ENCODE assay signal across 23 mouse cellular contexts in the genomic region with DNA sequence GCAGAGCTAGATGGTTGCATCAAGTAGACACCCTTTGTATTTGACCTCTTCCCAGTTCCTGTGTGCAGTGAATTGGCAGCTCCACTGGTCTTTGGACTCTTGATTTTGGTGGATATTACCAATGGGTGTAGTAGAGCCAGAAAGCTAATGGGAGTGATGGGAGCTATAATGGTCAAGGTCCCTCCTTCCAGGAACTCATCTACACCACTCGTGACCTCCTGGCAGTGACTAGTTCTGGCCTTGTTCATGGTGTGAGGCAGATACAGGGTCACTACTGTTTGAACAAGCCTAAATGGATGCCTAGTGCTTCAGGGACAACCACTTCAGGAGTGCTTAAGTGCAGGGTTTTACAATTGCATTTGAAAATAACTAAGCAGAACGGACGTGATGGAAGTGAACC. TPM values are rescaled to one million over a fixed set of nuclear protein-coding genes. Genes with fewer than 3 reads are reported as not detected.
A peak's percentile ranks its signal among the peaks of the same experiment; 100 is the strongest.
DNase-seq lines count a peak whose midpoint lies in the region; ATAC-seq and TF ChIP-seq lines count a peak whose summit lies in the region.
"Had no signal": no experiment of that assay in that cellular context is flagged by ENCODE, and none has a peak within 500 bp of the region (broad histone marks: within the 10 kb centered on the region; RNA-seq: fewer than 3 reads in every experiment).

No protein-coding gene starts in this region.

- ATAC-seq in stomach, embryonic 16.5 days (ENCODE audit: insufficient read depth, low FRiP score): no peak
- ATAC-seq in stomach, postnatal 0 days (ENCODE audit: low FRiP score, low TSS enrichment): no peak
- ATAC-seq: activated CD4-positive, CD25-positive, alpha-beta regulatory T cell, adult 4 months; forebrain, embryonic 13.5 days; forebrain, embryonic 16.5 days; hindbrain, postnatal 0 days had no signal

- H3K27me3 ChIP-seq in liver, adult 2 months (ENCODE audit: control insufficient read depth, insufficient read depth, low read length): no peaks in the 10 kb centered on the region
- no peaks in the 10 kb centered on the region for H3K27me3 ChIP-seq in stomach, embryonic 16.5 days (ENCODE audit: control insufficient read depth, insufficient read depth, low read length)
- no peaks in the 10 kb centered on the region for H3K27me3 ChIP-seq in stomach, postnatal 0 days (ENCODE audit: control insufficient read depth, insufficient read depth, low read length)
- no peaks in the 10 kb centered on the region for H3K27me3 ChIP-seq in thymus, adult 2 months (ENCODE audit: control insufficient read depth, insufficient read depth, low read length)
- H3K27me3 ChIP-seq: forebrain, embryonic 13.5 days; heart, embryonic 13.5 days had no signal

- no peak for TF ChIP-seq POLR2A in liver, adult 2 months (IDR thresholded peaks at IDR 0.05; ENCODE audit: extremely low read depth, insufficient read depth, low read length)
- no peak for TF ChIP-seq POLR2A in thymus, adult 2 months (IDR thresholded peaks at IDR 0.05; ENCODE audit: control insufficient read depth, extremely low read depth, insufficient read depth, low read length, poor library complexity)

- WGBS in liver, adult 2 months: 60% methylated on average over 3 of the region's 3 CpGs
- WGBS in stomach, embryonic 16.5 days: 88% methylated on average over 3 of the region's 3 CpGs
- WGBS in stomach, postnatal 0 days: 83% methylated on average over 3 of the region's 3 CpGs
- 95% methylated on average over 3 of the region's 3 CpGs for WGBS in thymus, adult 2 months

- no peaks in the 10 kb centered on the region for H3K79me2 ChIP-seq in liver, adult 2 months (ENCODE audit: control insufficient read depth, insufficient read depth, low read length)

- H3K4me3 ChIP-seq in liver, adult 2 months (ENCODE audit: insufficient read depth, low read depth, low read length): no peak overlapping the region
- H3K4me3 ChIP-seq in stomach, embryonic 16.5 days (replicated peaks; ENCODE audit: low read length): no peak overlapping the region
- no peak overlapping the region for H3K4me3 ChIP-seq in stomach, postnatal 0 days (ENCODE audit: low read depth, low read length)
- H3K4me3 ChIP-seq in thymus, adult 2 months (ENCODE audit: control insufficient read depth, insufficient read depth, low read length): no peak overlapping the region
- H3K4me3 ChIP-seq: forebrain, embryonic 10.5 days; forebrain, embryonic 13.5 days; heart, embryonic 13.5 days had no signal

- no peak for TF ChIP-seq CTCF in liver, adult 2 months (IDR thresholded peaks at IDR 0.05; ENCODE audit: low read depth, low read length)
- TF ChIP-seq CTCF in stomach, postnatal 0 days (IDR thresholded peaks at IDR 0.05; ENCODE audit: low read depth): no peak
- no peak for TF ChIP-seq CTCF in thymus, adult 2 months (IDR thresholded peaks at IDR 0.05; ENCODE audit: borderline replicate concordance, control insufficient read depth, extremely low read depth, insufficient read depth, low read length, poor library complexity)

- no peak overlapping the region for H3K9ac ChIP-seq in liver, adult 2 months (ENCODE audit: low read depth, low read length)
- H3K9ac ChIP-seq in stomach, embryonic 16.5 days (ENCODE audit: low read length): no peak overlapping the region
- no peak overlapping the region for H3K9ac ChIP-seq in stomach, postnatal 0 days (ENCODE audit: low read length)
- H3K9ac ChIP-seq: forebrain, embryonic 13.5 days; heart, embryonic 13.5 days; hindbrain, embryonic 14.5 days had no signal

- H3K27ac ChIP-seq in liver, adult 2 months (replicated peaks; ENCODE audit: insufficient read depth, low read depth, low read length): no peak overlapping the region
- H3K27ac ChIP-seq in stomach, embryonic 16.5 days (ENCODE audit: low read length): 0 out of 2 replicates have a peak overlapping the region, but pooled peaks have one; percentile 36
- H3K27ac ChIP-seq in stomach, postnatal 0 days (replicated peaks): no peak overlapping the region
- no peak overlapping the region for H3K27ac ChIP-seq in thymus, adult 2 months (ENCODE audit: control insufficient read depth, insufficient read depth, low read length)
- H3K27ac ChIP-seq: forebrain, embryonic 10.5 days; forebrain, embryonic 13.5 days; heart, embryonic 13.5 days; hindbrain, embryonic 14.5 days; hindbrain, postnatal 0 days had no signal

- H3K4me1 ChIP-seq in liver, adult 2 months (ENCODE audit: control insufficient read depth, insufficient read depth, low read length): no peaks in the 10 kb centered on the region; the same call in 1 of the 2 replicates
- no peaks in the 10 kb centered on the region for H3K4me1 ChIP-seq in stomach, embryonic 16.5 days (ENCODE audit: control insufficient read depth, insufficient read depth, low read length)
- H3K4me1 ChIP-seq in stomach, postnatal 0 days (replicated peaks; ENCODE audit: control insufficient read depth, insufficient read depth): no peaks in the 10 kb centered on the region
- no peaks in the 10 kb centered on the region for H3K4me1 ChIP-seq in thymus, adult 2 months (replicated peaks; ENCODE audit: control insufficient read depth, insufficient read depth, low read length)
- H3K4me1 ChIP-seq: forebrain, embryonic 10.5 days; forebrain, embryonic 13.5 days had no signal

- DNase-seq in adrenal gland, adult 2 months: peak; percentile 56
- no peak for DNase-seq in adrenal gland, postnatal 10 days
- DNase-seq in liver, adult 2 months (ENCODE audit: extremely low read depth, low read depth, low spot score): peak; percentile 54
- DNase-seq in liver: no peak
- DNase-seq in stomach, postnatal 0 days (ENCODE audit: low spot score): no peak
- no peak for DNase-seq in thymus, adult 2 months
- DNase-seq in kidney, postnatal 14 days: no peak
- DNase-seq: cerebellum, adult 18-20 months; cerebellum, adult 9-10 months; cerebellum, postnatal 14 days; gastrocnemius, postnatal 10 days; gastrocnemius, postnatal 36 days; heart, adult 18-20 months; heart, postnatal 14 days; heart, postnatal 4 days had no signal

- no peaks in the 10 kb centered on the region for H3K9me3 ChIP-seq in stomach, embryonic 16.5 days (replicated peaks; ENCODE audit: control insufficient read depth, low read length)
- no peaks in the 10 kb centered on the region for H3K9me3 ChIP-seq in stomach, postnatal 0 days (ENCODE audit: control insufficient read depth, low read length)
- H3K9me3 ChIP-seq: forebrain, embryonic 10.5 days; forebrain, embryonic 13.5 days; heart, embryonic 13.5 days had no signal

- TF ChIP-seq EP300 in stomach, postnatal 0 days (optimal IDR thresholded peaks at IDR 0.05): no peak

- H3K36me3 ChIP-seq in liver, adult 2 months (ENCODE audit: control insufficient read depth, insufficient read depth, low read length): peaks cover 18% of the 10 kb centered on the region
- peaks cover 21% of the 10 kb centered on the region for H3K36me3 ChIP-seq in stomach, embryonic 16.5 days (ENCODE audit: control insufficient read depth, insufficient read depth, low read length)
- H3K36me3 ChIP-seq in stomach, postnatal 0 days (ENCODE audit: control insufficient read depth, insufficient read depth, low read length): peaks cover 32% of the 10 kb centered on the region
- H3K36me3 ChIP-seq in thymus, adult 2 months (ENCODE audit: control insufficient read depth, insufficient read depth, low read length): peaks cover 34% of the 10 kb centered on the region

- no peak overlapping the region for H3K4me2 ChIP-seq in stomach, embryonic 16.5 days (ENCODE audit: low read depth, low read length)
- H3K4me2 ChIP-seq in stomach, postnatal 0 days (replicated peaks; ENCODE audit: low read depth): no peak overlapping the region
- H3K4me2 ChIP-seq: forebrain, embryonic 13.5 days; heart, embryonic 13.5 days; hindbrain, embryonic 14.5 days had no signal

RNA-seq across cellular contexts. Expression of a gene that starts 58.4 kb away (rescaled TPM):
- 10 to 100 TPM; 20.5 to 24.7 TPM for total RNA-seq in adrenal gland, adult 2 months (2021)
- 7.3 and 7.5 TPM in 2 replicates for polyA plus RNA-seq in adrenal gland, adult 2 months (2012; rRNA removed)
- 10 to 100 TPM; 23.5 to 30.9 TPM for total RNA-seq in adrenal gland, postnatal 10 days (2021)
- 6.2 and 8.9 TPM in 2 replicates for total RNA-seq in liver, adult 2 months (2014; rRNA removed)
- 3.3 and 4.7 TPM in 2 replicates for polyA plus RNA-seq in liver, adult 2 months (2012; rRNA removed)
- polyA plus RNA-seq in stomach, embryonic 16.5 days (2015; fragmentation: Nextera tagmentation; extraction: Ambion mirVana): 6.4 and 7.2 TPM in 2 replicates
- polyA plus RNA-seq in stomach, postnatal 0 days (2015; fragmentation: Nextera tagmentation; extraction: Ambion mirVana): 5.9 TPM in 2 replicates
- 30.1 and 36.3 TPM in 2 replicates for polyA plus RNA-seq in thymus, adult 2 months (2012; rRNA removed)

Comparison
In these comparisons a context has a peak if more than half of its experiments do, and no peak if none do; other contexts are left out.
1. DNase-seq: peak in adrenal gland, adult 2 months (single experiment) and liver, adult 2 months (single experiment); none in adrenal gland, postnatal 10 days (single experiment), liver (single experiment), stomach, postnatal 0 days (single experiment), thymus, adult 2 months (single experiment) and kidney, postnatal 14 days (single experiment).